Mouse (Mus musculus): ENCODE measurements around the gene Carns1. TPM values are rescaled to one million over a fixed set of nuclear protein-coding genes. Genes with fewer than 3 reads are reported as not detected.

Carns1 gene
- total and polyA plus RNA-seq, 3 experiments, result 24.4 to 78.0 (median 27.0) TPM

GRCm38 (mm10) chr19:4218293-4218692 is 43.0 kb upstream of the Carns1 start:
- WGBS, result 90% methylated on average over 11 of the region's 11 CpGs

GRCm38 (mm10) chr19:4217855-4218254 is 42.6 kb upstream of the Carns1 start:
- 56% methylated on average over 3 of the region's 3 CpGs for WGBS
- intact Hi-C loops (cut with DNase I), result no loop called here
- no peaks in the 10 kb centered on the region for H3K36me3 ChIP-seq (ENCODE audit: control insufficient read depth, insufficient read depth, low read length)
- H3K27me3 ChIP-seq (ENCODE audit: control insufficient read depth, insufficient read depth, low read length), result no peaks in the 10 kb centered on the region
- no peak overlapping the region for H3K27ac ChIP-seq
- no peak overlapping the region for H3K9ac ChIP-seq (ENCODE audit: low read depth, low read length)
- H3K79me2 ChIP-seq (replicated peaks; ENCODE audit: control insufficient read depth, insufficient read depth, low read length), result no peaks in the 10 kb centered on the region
- H3K4me1 ChIP-seq (ENCODE audit: control insufficient read depth, insufficient read depth, low read length), result peaks cover 13% of the 10 kb centered on the region
- H3K4me3 ChIP-seq, result no peak overlapping the region
- TF ChIP-seq EP300 (IDR thresholded peaks at IDR 0.05; ENCODE audit: insufficient read depth, low read depth, low read length) (no peak), CTCF (IDR thresholded peaks at IDR 0.05) (no peak), POLR2A (IDR thresholded peaks at IDR 0.05; ENCODE audit: insufficient read depth, low read depth, low read length) (no peak)
- no peak for DNase-seq

More at GRCm38 (mm10) chr19:4218293-4218692, 43.0 kb upstream of the Carns1 start:
- Histone ChIP-seq H3K4me3 (no peak overlapping the region), H3K9ac (ENCODE audit: low read depth, low read length) (no peak overlapping the region), H3K27me3 (ENCODE audit: control insufficient read depth, insufficient read depth, low read length) (no peaks in the 10 kb centered on the region), H3K79me2 (replicated peaks; ENCODE audit: control insufficient read depth, insufficient read depth, low read length) (no peaks in the 10 kb centered on the region), H3K36me3 (ENCODE audit: control insufficient read depth, insufficient read depth, low read length) (no peaks in the 10 kb centered on the region), H3K4me1 (ENCODE audit: control insufficient read depth, insufficient read depth, low read length) (peaks cover 13% of the 10 kb centered on the region), H3K27ac (no peak overlapping the region)
- DNase-seq, result no peak
- TF ChIP-seq POLR2A (IDR thresholded peaks at IDR 0.05; ENCODE audit: insufficient read depth, low read depth, low read length) (no peak), CTCF (IDR thresholded peaks at IDR 0.05) (no peak), EP300 (IDR thresholded peaks at IDR 0.05; ENCODE audit: insufficient read depth, low read depth, low read length) (no peak)
- intact Hi-C loops (cut with DNase I), result no loop called here

GRCm38 (mm10) chr19:4217140-4217539 is 41.9 kb upstream of the Carns1 start:
- TF ChIP-seq EP300 (IDR thresholded peaks at IDR 0.05; ENCODE audit: insufficient read depth, low read depth, low read length), result no peak
- TF ChIP-seq CTCF (IDR thresholded peaks at IDR 0.05), result no peak
- no peak for TF ChIP-seq POLR2A (IDR thresholded peaks at IDR 0.05; ENCODE audit: insufficient read depth, low read depth, low read length)
- Histone ChIP-seq H3K79me2 (replicated peaks; ENCODE audit: control insufficient read depth, insufficient read depth, low read length) (no peaks in the 10 kb centered on the region), H3K36me3 (ENCODE audit: control insufficient read depth, insufficient read depth, low read length) (no peaks in the 10 kb centered on the region), H3K27me3 (ENCODE audit: control insufficient read depth, insufficient read depth, low read length) (no peaks in the 10 kb centered on the region), H3K4me3 (no peak overlapping the region), H3K27ac (no peak overlapping the region), H3K4me1 (ENCODE audit: control insufficient read depth, insufficient read depth, low read length) (peaks cover 13% of the 10 kb centered on the region), H3K9ac (ENCODE audit: low read depth, low read length) (no peak overlapping the region)
- no peak for DNase-seq
- 59% methylated on average over 5 of the region's 5 CpGs for WGBS
- intact Hi-C loops (cut with DNase I), result no loop called here

GRCm38 (mm10) chr19:4216041-4216685 is 40.9 kb upstream of the Carns1 start:
- no peak overlapping the region for H3K9ac ChIP-seq (ENCODE audit: low read depth, low read length)
- TF ChIP-seq EP300 (IDR thresholded peaks at IDR 0.05; ENCODE audit: insufficient read depth, low read depth, low read length) (no peak), CTCF (IDR thresholded peaks at IDR 0.05) (peak; percentile 69)
- H3K27me3 ChIP-seq (ENCODE audit: control insufficient read depth, insufficient read depth, low read length), result no peaks in the 10 kb centered on the region
- no peak overlapping the region for H3K27ac ChIP-seq
- no peaks in the 10 kb centered on the region for H3K79me2 ChIP-seq (replicated peaks; ENCODE audit: control insufficient read depth, insufficient read depth, low read length)
- intact Hi-C loops (cut with DNase I), result no loop called here
- no peak overlapping the region for H3K4me3 ChIP-seq
- 21% methylated on average over 14 of the region's 14 CpGs for WGBS
- no peaks in the 10 kb centered on the region for H3K36me3 ChIP-seq (ENCODE audit: control insufficient read depth, insufficient read depth, low read length)
- H3K4me1 ChIP-seq (ENCODE audit: control insufficient read depth, insufficient read depth, low read length), result peaks cover 12% of the 10 kb centered on the region
- no peak for DNase-seq

- peak overlapping the region; percentile 97 for H3K9ac ChIP-seq (ENCODE audit: low read depth, low read length)
Observed at GRCm38 (mm10) chr19:4215451-4215840, 40.2 kb upstream of the Carns1 start.

GRCm38 (mm10) chr19:4214771-4215450 is 39.6 kb upstream of the Carns1 start:
- H3K4me1 ChIP-seq (ENCODE audit: control insufficient read depth, insufficient read depth, low read length), result peaks cover 8% of the 10 kb centered on the region
- under 1% methylated on average over 71 of the region's 81 CpGs for WGBS

More at GRCm38 (mm10) chr19:4215451-4215840, 40.2 kb upstream of the Carns1 start:
- 4% methylated on average over 20 of the region's 21 CpGs for WGBS
- Histone ChIP-seq H3K27me3 (ENCODE audit: control insufficient read depth, insufficient read depth, low read length) (no peaks in the 10 kb centered on the region), H3K27ac (no peak overlapping the region; the same call in 1 of the 2 replicates), H3K4me1 (ENCODE audit: control insufficient read depth, insufficient read depth, low read length) (peaks cover 8% of the 10 kb centered on the region), H3K36me3 (ENCODE audit: control insufficient read depth, insufficient read depth, low read length) (no peaks in the 10 kb centered on the region), H3K79me2 (replicated peaks; ENCODE audit: control insufficient read depth, insufficient read depth, low read length) (no peaks in the 10 kb centered on the region), H3K4me3 (peak overlapping the region; percentile 72)
- TF ChIP-seq POLR2A (IDR thresholded peaks at IDR 0.05; ENCODE audit: insufficient read depth, low read depth, low read length) (no peak), CTCF (IDR thresholded peaks at IDR 0.05) (no peak), EP300 (IDR thresholded peaks at IDR 0.05; ENCODE audit: insufficient read depth, low read depth, low read length) (no peak)
- DNase-seq, result no peak
- intact Hi-C loops (cut with DNase I), result no loop called here

More at GRCm38 (mm10) chr19:4214771-4215450, 39.6 kb upstream of the Carns1 start:
- H3K9ac ChIP-seq (ENCODE audit: low read depth, low read length), result peak overlapping the region; percentile 97
- intact Hi-C loops (cut with DNase I), result no loop called here
- H3K27ac ChIP-seq, result peak overlapping the region; percentile 71
- peak overlapping the region; percentile 72 for H3K4me3 ChIP-seq
- no peak for DNase-seq
- H3K79me2 ChIP-seq (replicated peaks; ENCODE audit: control insufficient read depth, insufficient read depth, low read length), result no peaks in the 10 kb centered on the region
- H3K36me3 ChIP-seq (ENCODE audit: control insufficient read depth, insufficient read depth, low read length), result no peaks in the 10 kb centered on the region
- H3K27me3 ChIP-seq (ENCODE audit: control insufficient read depth, insufficient read depth, low read length), result no peaks in the 10 kb centered on the region
- TF ChIP-seq CTCF (IDR thresholded peaks at IDR 0.05) (no peak), POLR2A (IDR thresholded peaks at IDR 0.05; ENCODE audit: insufficient read depth, low read depth, low read length) (no peak), EP300 (IDR thresholded peaks at IDR 0.05; ENCODE audit: insufficient read depth, low read depth, low read length) (no peak)
